Mouse (Mus musculus) lung, adult 2 months (tissue): ENCODE measurements around the gene Ephx4.

Experiments used
- CTCF ChIP-seq: fragments of 200-500 bp; IDR thresholded peaks from 2 replicates; pipeline ENCODE4 v1.5.1; 2011; ENCODE audit warnings: mild to moderate bottlenecking, low read length, control low read depth; ENCODE audit not compliant: insufficient read depth
- POLR2A ChIP-seq: fragments of 200-500 bp; IDR thresholded peaks from 2 replicates; pipeline ENCODE4 v1.6.1; 2011; ENCODE audit warnings: low read depth, mild to moderate bottlenecking, control low read depth, low read length, borderline replicate concordance; ENCODE audit errors: extremely low read depth

- TF ChIP-seq CTCF (no peak), POLR2A (no peak)
Measured at GRCm38 (mm10) chr5:107403947-107404684, 1.6 kb downstream of the Ephx4 start.
